Mouse (Mus musculus): Measurements from ENCODE around the gene Mrpl51. TPM values are rescaled to one million over a fixed set of nuclear protein-coding genes. Genes with fewer than 3 reads are reported as not detected.
A peak's percentile ranks its signal among the peaks of the same experiment; 100 is the strongest.
"Not testable (repeated sequence)": the region's sequence is repeated elsewhere in the genome, so short reads cannot be mapped to it uniquely, and the experiment has no call there.

Mrpl51 gene
- polyA plus RNA-seq, 1 experiment from 2014 or later, result 220 TPM

GRCm38 (mm10) chr6:125160854-125161760, 30.5 kb upstream of the Mrpl51 start:
- WGBS, result 26% methylated on average over 22 of the region's 22 CpGs
- no peak for ATAC-seq (replicated peaks; ENCODE audit: low FRiP score)
- peaks cover 67% of the 10 kb centered on the region for H3K36me3 ChIP-seq

GRCm38 (mm10) chr6:125161971-125162370, 29.6 kb upstream of the Mrpl51 start:
- not testable (repeated sequence) for H3K9me3 ChIP-seq (replicated peaks); H3K9ac ChIP-seq; H3K27ac ChIP-seq; H3K4me2 ChIP-seq; ATAC-seq (replicated peaks; ENCODE audit: low FRiP score); H3K27me3 ChIP-seq; H3K4me3 ChIP-seq (replicated peaks)
- 10% methylated on average over 4 of the region's 5 CpGs for WGBS
- Histone ChIP-seq H3K36me3 (peaks cover 67% of the 10 kb centered on the region), H3K4me1 (peaks cover 58% of the 10 kb centered on the region)

More at GRCm38 (mm10) chr6:125160854-125161760, 30.5 kb upstream of the Mrpl51 start:
- no peak overlapping the region for H3K4me3 ChIP-seq (replicated peaks)
- H3K27me3 ChIP-seq, result no peaks in the 10 kb centered on the region
- H3K4me1 ChIP-seq, result peaks cover 53% of the 10 kb centered on the region
- no peak overlapping the region for H3K4me2 ChIP-seq
- no peak overlapping the region for H3K9ac ChIP-seq
- no peaks in the 10 kb centered on the region for H3K9me3 ChIP-seq (replicated peaks)
- peak overlapping the region; percentile 64 for H3K27ac ChIP-seq

- Histone ChIP-seq H3K36me3 (peaks cover 70% of the 10 kb centered on the region), H3K4me2 (peak overlapping the region; percentile 21; the same call in 1 of the 2 replicates), H3K4me1 (peaks cover 58% of the 10 kb centered on the region), H3K4me3 (replicated peaks) (0 out of 2 replicates have a peak overlapping the region, but pooled peaks have one; percentile 4)
- H3K9me3 ChIP-seq (replicated peaks); H3K27me3 ChIP-seq; ATAC-seq (replicated peaks; ENCODE audit: low FRiP score); H3K27ac ChIP-seq; H3K9ac ChIP-seq: not testable (repeated sequence)
- WGBS, result 70% methylated on average over 13 of the region's 16 CpGs
Measured at GRCm38 (mm10) chr6:125162615-125163305, 28.8 kb upstream of the Mrpl51 start.

GRCm38 (mm10) chr6:125163801-125164657, 27.6 kb upstream of the Mrpl51 start:
- Histone ChIP-seq H3K9ac (peak overlapping the region; percentile 94), H3K4me2 (peak overlapping the region; percentile 89), H3K4me3 (replicated peaks) (peak overlapping the region; percentile 95), H3K9me3 (replicated peaks) (no peaks in the 10 kb centered on the region), H3K27ac (peak overlapping the region; percentile 96), H3K4me1 (peaks cover 60% of the 10 kb centered on the region), H3K27me3 (no peaks in the 10 kb centered on the region), H3K36me3 (peaks cover 74% of the 10 kb centered on the region)
- 2% methylated on average over 20 of the region's 20 CpGs for WGBS
- ATAC-seq (replicated peaks; ENCODE audit: low FRiP score), result no peak

- Histone ChIP-seq H3K4me2 (peak overlapping the region; percentile 89), H3K27ac (peak overlapping the region; percentile 96), H3K27me3 (no peaks in the 10 kb centered on the region), H3K9ac (peak overlapping the region; percentile 94), H3K9me3 (replicated peaks) (no peaks in the 10 kb centered on the region), H3K36me3 (peaks cover 74% of the 10 kb centered on the region), H3K4me3 (replicated peaks) (peak overlapping the region; percentile 95), H3K4me1 (peaks cover 60% of the 10 kb centered on the region)
- 0% methylated on average over 39 of the region's 39 CpGs for WGBS
- peak; percentile 24 for ATAC-seq (replicated peaks; ENCODE audit: low FRiP score)
Measured at GRCm38 (mm10) chr6:125164672-125165327, 26.8 kb upstream of the Mrpl51 start.

- no peaks in the 10 kb centered on the region for H3K27me3 ChIP-seq
- H3K27ac ChIP-seq, result peak overlapping the region; percentile 96
- peak overlapping the region; percentile 94 for H3K9ac ChIP-seq
- no peaks in the 10 kb centered on the region for H3K9me3 ChIP-seq (replicated peaks)
- H3K36me3 ChIP-seq, result peaks cover 74% of the 10 kb centered on the region
- peaks cover 59% of the 10 kb centered on the region for H3K4me1 ChIP-seq
- under 1% methylated on average over 36 of the region's 36 CpGs for WGBS
- peak overlapping the region; percentile 95 for H3K4me3 ChIP-seq (replicated peaks)
- ATAC-seq (replicated peaks; ENCODE audit: low FRiP score), result peak; percentile 92
- H3K4me2 ChIP-seq, result peak overlapping the region; percentile 89
Measured at GRCm38 (mm10) chr6:125165328-125165891, 26.2 kb upstream of the Mrpl51 start.

- Histone ChIP-seq H3K27me3 (no peaks in the 10 kb centered on the region), H3K36me3 (peaks cover 74% of the 10 kb centered on the region), H3K4me2 (peak within 1 kb of the TSS; percentile 89), H3K27ac (peak within 1 kb of the TSS; percentile 96), H3K4me3 (replicated peaks) (peak within 1 kb of the TSS; percentile 95), H3K9ac (peak within 1 kb of the TSS; percentile 94), H3K4me1 (peaks cover 52% of the 10 kb centered on the region), H3K9me3 (replicated peaks) (no peaks in the 10 kb centered on the region)
- under 1% methylated on average over 17 of the region's 18 CpGs for WGBS
- peak; percentile 75 for ATAC-seq (replicated peaks; ENCODE audit: low FRiP score)
Measured at GRCm38 (mm10) chr6:125166051-125166751, 25.4 kb upstream of the Mrpl51 start, which contains the start of gene Gapdh. Gapdh (minus strand) TSS chr6:125166467.

GRCm38 (mm10) chr6:125166861-125167650, 24.5 kb upstream of the Mrpl51 start:
- 0 out of 2 replicates have a peak, but pooled peaks have one; percentile 3 for ATAC-seq (replicated peaks; ENCODE audit: low FRiP score)
- 21% methylated on average over 10 of the region's 10 CpGs for WGBS
- Histone ChIP-seq H3K4me3 (replicated peaks) (peak overlapping the region; percentile 95), H3K4me2 (peak overlapping the region; percentile 89), H3K4me1 (peaks cover 46% of the 10 kb centered on the region), H3K27me3 (no peaks in the 10 kb centered on the region), H3K36me3 (peaks cover 74% of the 10 kb centered on the region), H3K9ac (peak overlapping the region; percentile 33), H3K9me3 (replicated peaks) (no peaks in the 10 kb centered on the region), H3K27ac (peak overlapping the region; percentile 96)

- no peaks in the 10 kb centered on the region for H3K27me3 ChIP-seq
- H3K27ac ChIP-seq, result peak overlapping the region; percentile 96; the same call in 1 of the 2 replicates
- peaks cover 74% of the 10 kb centered on the region for H3K36me3 ChIP-seq
- peak overlapping the region; percentile 33; the same call in 1 of the 2 replicates for H3K9ac ChIP-seq
- H3K4me1 ChIP-seq, result peaks cover 38% of the 10 kb centered on the region
- WGBS, result 87% methylated on average over 14 of the region's 14 CpGs
- H3K4me2 ChIP-seq, result no peak overlapping the region
- H3K9me3 ChIP-seq (replicated peaks), result no peaks in the 10 kb centered on the region
- no peak overlapping the region for H3K4me3 ChIP-seq (replicated peaks)
- no peak for ATAC-seq (replicated peaks; ENCODE audit: low FRiP score)
Measured at GRCm38 (mm10) chr6:125168086-125168485, 23.5 kb upstream of the Mrpl51 start.

- Histone ChIP-seq H3K36me3 (peaks cover 81% of the 10 kb centered on the region), H3K4me1 (peaks cover 26% of the 10 kb centered on the region), H3K4me3 (replicated peaks) (no peak overlapping the region), H3K9ac (no peak overlapping the region), H3K4me2 (no peak overlapping the region), H3K9me3 (replicated peaks) (no peaks in the 10 kb centered on the region), H3K27me3 (no peaks in the 10 kb centered on the region), H3K27ac (no peak overlapping the region)
- no peak for ATAC-seq (replicated peaks; ENCODE audit: low FRiP score)
- WGBS, result 83% methylated on average over 6 of the region's 6 CpGs
Measured at GRCm38 (mm10) chr6:125170194-125170593, 21.4 kb upstream of the Mrpl51 start.

Measured in kidney, embryonic 15.5 days (tissue).